Mouse (Mus musculus): ENCODE measurements at regions not wholly inside any gene's neighbourhood (a gene's known extent, or its start where the extent isn't known, plus 50 kb on each side); places are given as distances from the start of the nearest gene placed in this dataset.
A peak's percentile ranks its signal among the peaks of the same experiment; 100 is the strongest.

DNA sequence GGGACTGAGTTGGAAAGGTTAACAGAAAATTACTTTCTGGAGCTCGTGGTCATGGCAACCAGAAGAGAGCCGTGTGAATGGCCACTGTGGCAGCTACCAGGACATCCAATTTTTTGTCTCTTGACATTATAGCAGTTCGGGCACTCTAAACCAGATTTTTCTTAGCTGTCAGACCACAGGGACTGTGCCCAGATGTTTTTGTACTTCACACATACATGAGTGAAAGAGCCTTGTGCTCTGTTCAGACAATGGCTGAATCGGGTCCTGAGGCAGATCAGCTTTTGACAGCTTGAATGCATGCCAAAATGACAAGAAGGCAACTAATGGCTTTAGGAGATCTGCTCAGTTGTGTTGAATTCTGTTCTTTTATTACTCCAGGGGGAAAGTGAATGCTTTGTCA lies 505.2 kb upstream of the Pdzrn3 start:
- no peak for DNase-seq (ENCODE audit: low spot score in 2 of 2)

DNA sequence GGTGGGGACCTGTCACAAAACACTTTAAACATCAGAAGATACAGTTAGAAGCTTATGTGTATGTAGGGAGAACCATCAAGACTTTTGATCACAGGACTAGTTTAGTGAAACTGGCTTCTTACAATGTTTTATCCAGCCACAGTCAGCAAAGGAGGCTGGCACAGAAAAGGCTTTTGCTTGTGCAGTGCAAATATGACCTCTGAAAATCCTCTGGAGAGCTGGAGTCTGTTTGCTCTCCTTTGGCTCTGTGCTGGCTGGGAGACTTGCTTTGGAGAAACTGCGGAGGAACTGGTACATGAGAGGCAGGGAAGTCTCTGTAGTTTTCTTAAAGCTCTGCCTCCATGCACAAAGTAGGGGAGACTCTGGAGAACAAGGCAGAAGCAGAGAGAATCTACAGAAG lies 497.2 kb upstream of the Pdzrn3 start:
- DNase-seq (ENCODE audit: low spot score in 2 of 2) = no peak

GRCm38 (mm10) chr6:101858895-101859294 lies 481.2 kb upstream of the Pdzrn3 start:
- DNase-seq (ENCODE audit: low spot score in 2 of 2) = no peak

DNA sequence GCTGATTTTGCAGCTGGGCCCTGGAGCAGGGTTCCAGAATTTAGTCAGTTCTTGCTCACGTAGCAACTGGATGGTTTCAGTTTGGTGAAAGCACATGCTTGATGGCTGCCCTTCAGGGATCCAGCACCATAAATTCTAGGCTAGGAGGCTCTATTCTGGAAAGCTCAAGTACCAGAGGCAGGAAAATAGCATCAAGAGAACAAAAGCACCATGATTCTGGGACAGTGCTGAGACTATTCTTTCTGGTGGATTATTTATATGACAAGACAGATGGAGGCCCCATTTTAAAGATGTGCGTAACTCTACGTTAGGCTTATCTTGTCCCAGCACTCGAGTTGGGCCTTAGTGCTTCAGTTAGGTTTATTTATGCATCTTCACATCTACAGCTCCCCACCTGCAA lies 463.0 kb upstream of the Pdzrn3 start:
- no peak for DNase-seq (ENCODE audit: low spot score in 2 of 2)

DNA sequence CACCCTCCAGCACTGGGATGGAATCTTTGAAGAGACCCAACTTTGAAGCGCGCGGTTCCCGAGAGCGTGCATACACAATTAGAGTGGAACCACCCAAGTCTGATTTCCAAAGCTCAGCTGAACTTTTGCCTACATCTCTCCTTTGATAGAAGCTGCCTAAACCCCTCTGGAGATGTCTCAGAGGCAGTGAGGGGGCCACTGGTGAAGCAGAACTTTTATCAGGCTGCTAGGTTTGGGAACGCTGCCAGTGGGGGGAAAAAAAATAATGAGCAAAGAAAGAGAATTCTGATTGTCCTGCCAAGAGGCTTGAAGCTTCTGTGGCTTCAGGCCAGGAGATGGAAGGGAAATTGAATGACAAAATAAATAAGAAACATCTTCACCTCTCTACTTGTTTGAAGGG lies 459.9 kb upstream of the Pdzrn3 start:
- DNase-seq (ENCODE audit: low spot score in 2 of 2) = no peak

- DNase-seq (ENCODE audit: low spot score in 2 of 2) = no peak
Observed at GRCm38 (mm10) chr6:101793986-101794385, 416.3 kb upstream of the Pdzrn3 start.

GRCm38 (mm10) chr6:101777864-101778263 lies 400.2 kb upstream of the Pdzrn3 start:
- no peak for DNase-seq (ENCODE audit: low spot score in 2 of 2)

- DNase-seq (ENCODE audit: low spot score in 2 of 2) = no peak
Observed at GRCm38 (mm10) chr6:101773151-101773550, 395.5 kb upstream of the Pdzrn3 start.

DNA sequence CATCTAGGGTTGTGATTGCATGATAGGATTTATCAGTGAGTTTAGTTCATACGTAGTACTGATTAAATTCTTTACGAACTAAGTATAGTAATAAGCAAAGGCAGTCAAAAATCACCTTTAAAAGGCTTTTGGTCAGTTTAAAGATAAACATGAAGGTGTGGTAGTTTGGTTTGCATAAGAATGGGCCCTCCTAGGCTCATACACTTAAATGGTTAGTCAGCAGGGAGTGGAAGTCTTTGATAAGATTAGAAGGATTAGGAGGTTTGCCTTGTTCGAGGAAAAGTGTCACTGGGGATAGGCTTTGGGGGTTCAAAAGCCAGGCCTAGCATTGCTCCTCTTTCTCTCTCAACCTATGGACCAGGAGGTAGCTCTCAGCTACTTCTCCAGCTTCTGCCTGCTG lies 357.4 kb upstream of the Pdzrn3 start:
- no peak for DNase-seq (ENCODE audit: low spot score in 2 of 2)

DNA sequence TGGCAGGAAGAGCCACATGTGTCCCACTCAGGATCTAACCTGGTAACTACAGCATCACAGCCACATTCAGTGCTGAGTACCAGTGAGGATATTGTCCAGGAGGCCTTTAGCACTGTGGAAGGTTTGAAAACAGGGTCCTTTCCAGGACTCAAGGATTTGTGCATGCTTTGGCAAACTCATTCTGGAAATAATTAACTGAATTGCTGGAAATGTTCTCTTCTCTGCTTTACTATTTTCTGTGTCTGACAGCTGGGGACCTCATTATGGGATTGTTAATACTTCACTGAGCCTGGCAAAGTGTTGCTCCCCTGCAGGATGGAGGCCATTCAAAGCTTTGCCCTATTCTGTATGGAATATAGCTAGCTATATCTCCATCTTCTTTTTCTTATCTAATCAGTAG lies 342.8 kb upstream of the Pdzrn3 start:
- DNase-seq (ENCODE audit: low spot score in 2 of 2) = no peak

- no peak for DNase-seq (ENCODE audit: low spot score in 2 of 2)
Observed at GRCm38 (mm10) chr6:101689684-101690083, 312.0 kb upstream of the Pdzrn3 start.

- DNase-seq (ENCODE audit: low spot score in 2 of 2) = no peak
Observed at GRCm38 (mm10) chr6:101686578-101686977, 308.9 kb upstream of the Pdzrn3 start.

DNA sequence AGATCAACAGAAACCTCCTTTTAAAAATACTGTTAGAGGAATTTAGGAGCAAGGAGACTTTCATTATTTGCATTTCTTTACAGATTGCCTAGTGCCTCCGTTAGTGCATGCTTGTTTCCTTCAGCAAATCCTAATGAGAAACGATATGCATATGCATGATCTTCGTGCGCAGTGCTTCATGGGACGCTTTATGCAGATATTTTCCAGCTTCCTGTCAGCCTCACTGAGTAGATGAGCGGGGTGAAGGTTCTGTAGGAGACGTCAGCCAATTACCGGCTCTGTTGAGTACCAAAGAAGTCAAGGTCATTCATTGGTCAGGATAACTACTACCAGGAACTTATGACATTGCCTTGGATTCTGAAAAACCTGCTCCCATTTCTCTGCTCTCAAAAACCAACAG lies 308.0 kb upstream of the Pdzrn3 start:
- no peak for DNase-seq (ENCODE audit: low spot score in 2 of 2)

DNA sequence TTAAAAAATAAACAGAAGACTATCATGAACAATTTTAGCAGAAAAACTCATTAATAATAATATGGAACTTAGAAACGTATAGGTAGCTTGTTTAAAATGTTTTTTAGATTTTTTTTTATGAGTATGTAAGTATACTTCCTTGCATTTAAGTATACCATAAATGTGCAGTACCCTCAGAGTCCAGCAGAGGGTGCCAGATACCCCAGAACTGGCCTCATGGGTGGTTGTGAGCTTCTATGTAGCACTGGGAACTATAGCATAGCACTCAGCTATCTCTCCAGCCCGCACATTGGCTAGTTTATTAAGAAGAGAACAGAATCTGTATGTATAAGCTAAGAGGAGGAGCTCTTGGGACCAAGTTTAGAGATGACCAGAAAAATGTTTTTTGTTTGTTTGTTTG lies 306.7 kb upstream of the Pdzrn3 start:
- no peak for DNase-seq (ENCODE audit: low spot score in 2 of 2)

DNA sequence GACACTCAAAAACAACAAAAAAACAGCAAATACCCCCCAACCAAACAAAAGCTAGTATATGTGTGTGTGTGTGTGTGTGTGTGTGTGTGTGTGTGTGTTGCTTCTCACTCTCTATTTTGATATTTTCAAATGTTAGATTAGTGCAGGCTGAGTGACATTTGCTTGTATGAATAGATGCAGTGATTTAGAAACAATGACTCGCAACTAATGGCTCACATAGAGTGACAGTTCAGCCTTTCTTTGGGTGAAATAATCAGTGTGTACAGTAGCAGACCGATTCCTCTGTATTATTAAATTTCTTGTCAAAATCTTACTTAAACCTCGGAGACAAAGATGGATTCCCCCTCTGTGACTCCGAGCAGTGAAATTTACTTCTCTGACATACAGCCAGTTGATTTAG lies 297.1 kb upstream of the Pdzrn3 start:
- DNase-seq (ENCODE audit: low spot score in 2 of 2) = no peak

GRCm38 (mm10) chr6:101670770-101671169 lies 293.1 kb upstream of the Pdzrn3 start:
- no peak for DNase-seq (ENCODE audit: low spot score in 2 of 2)

DNA sequence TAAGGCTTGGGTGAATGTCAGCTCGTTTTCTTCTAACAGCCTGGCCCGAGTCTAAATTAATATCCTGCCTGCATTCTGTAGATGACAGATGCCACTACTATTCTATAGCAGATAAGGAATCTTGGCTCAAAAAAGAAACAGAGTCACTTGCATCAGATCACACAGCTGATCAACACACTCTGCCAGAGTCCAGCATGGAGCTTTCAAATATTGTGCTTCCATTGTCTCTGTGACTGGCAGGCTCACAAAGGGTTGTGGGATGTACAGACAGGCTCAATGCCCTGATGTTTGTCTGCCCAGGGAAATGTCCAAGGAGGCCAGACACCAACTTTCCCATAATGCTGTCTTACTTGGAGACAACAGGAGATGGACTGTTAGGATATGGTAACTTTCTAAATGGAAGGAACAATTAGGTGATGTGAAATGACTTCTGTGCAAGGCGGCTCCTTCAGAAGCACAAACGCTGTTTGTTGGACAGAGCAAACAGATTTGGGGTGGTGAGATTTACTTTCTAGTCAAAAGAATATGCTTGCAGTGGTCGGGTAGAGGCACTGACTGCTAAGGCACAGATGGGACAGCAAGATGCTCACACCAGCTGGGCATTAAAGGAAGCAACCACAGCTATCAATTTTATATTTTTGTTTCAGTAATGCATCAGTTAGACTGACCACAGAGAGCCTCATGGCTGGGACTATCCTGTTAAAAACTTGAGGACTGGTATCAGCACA lies 291.6 kb upstream of the Pdzrn3 start:
- no peak for DNase-seq (ENCODE audit: low spot score in 2 of 2)

- DNase-seq (ENCODE audit: low spot score in 2 of 2) = no peak
Observed at GRCm38 (mm10) chr6:101654351-101654750, 276.7 kb upstream of the Pdzrn3 start.

DNA sequence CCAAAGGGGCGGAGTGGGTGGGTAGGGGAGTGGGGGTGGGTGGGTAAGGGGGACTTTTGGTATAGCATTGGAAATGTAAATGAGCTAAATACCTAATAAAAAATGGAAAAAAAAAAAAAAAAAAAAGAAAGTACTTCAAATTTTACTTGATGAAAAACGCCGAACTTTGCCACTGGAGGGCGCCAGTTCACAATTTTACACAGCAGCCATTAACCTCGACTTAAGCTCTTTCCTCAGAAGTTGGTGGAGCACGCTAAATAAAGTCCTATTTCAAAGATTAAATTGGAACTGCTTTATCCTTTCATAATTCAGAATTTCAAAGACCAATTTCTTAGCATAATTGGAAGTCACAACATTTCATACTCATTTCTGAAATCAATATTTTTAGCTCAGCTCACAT lies 272.7 kb upstream of the Pdzrn3 start:
- DNase-seq (ENCODE audit: low spot score in 2 of 2) = peak; percentile 61 to 75

DNA sequence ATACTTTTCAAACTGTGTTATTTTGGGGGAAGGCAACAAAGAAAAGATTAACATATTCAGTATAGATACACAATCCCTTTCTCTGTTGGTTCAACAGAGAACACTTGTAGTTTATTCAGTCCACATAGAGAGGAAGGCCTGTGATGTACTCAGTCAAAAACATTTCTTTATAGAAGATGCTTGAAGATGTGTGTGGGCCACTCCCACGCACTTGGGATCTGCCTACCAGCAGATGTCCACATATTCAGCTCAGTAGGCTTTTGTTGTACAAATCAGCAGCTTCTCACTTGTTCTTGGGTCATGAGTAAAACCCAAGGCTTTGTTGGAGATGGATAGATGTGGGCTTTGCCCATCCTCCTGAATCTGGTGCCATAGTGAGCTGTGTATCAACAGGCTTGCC lies 239.6 kb upstream of the Pdzrn3 start:
- no peak for DNase-seq (ENCODE audit: low spot score in 2 of 2)

DNA sequence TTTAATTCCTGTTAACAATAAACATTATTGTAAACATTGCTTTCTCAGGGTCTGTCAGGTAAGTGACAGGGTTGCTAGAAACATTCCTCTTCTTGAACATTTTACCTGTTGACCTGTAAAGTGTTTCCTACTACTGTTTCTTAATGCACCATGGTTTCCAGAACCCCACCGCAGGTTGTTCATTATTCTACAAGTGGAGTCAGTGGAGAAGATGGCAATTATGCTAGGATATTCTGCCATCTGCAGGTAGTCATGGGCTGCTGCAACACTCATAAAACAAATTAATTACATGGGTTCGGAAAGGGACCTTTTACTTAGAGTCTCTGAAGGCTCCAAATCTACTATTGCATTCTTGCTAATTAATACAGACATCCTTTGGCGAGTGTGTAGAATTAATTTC lies 239.1 kb upstream of the Pdzrn3 start:
- no peak for DNase-seq (ENCODE audit: low spot score in 2 of 2)

DNA sequence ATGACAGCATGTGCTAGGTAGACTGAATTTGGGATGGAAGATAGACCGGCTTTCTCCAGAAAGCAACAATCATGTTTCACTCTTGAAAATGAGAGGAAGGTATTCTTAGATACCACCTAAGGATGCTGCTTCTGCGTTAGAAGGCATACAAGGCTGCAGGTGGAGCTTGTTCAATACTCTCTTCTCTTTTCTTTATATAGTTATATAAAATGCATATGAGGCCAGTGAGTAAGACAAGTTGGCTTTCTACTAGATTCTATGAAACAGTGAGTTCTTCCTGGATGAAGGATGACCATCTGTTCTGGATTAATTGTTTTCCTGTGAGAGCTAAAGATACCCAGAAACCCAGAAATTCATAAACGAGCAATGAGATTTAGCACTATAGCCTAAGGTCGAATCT lies 231.3 kb upstream of the Pdzrn3 start:
- no peak for DNase-seq (ENCODE audit: low spot score in 2 of 2)

DNA sequence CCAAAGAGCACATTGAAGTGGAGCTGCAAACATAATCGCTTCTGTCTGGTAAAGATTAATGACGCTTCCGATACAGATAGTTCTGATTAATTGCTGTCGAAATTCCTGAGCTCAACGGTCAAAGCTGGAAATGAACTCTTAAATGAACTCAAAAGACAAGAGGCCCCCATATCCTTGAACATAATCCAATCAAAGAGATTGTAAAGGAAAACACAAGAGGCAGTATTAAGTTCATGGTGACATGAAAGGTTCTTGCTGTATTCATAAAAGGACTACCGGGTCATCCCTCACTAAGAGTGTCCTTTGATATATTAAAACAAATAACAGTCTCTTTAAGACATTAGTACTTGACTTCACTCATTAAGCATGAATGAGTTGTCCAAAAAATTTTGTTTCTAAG lies 225.4 kb upstream of the Pdzrn3 start:
- DNase-seq (ENCODE audit: low spot score in 2 of 2) = no peak

GRCm38 (mm10) chr6:101596995-101597394 lies 219.3 kb upstream of the Pdzrn3 start:
- no peak for DNase-seq (ENCODE audit: low spot score in 2 of 2)

Measured in frontal cortex, postnatal 25 days (tissue).